Mouse (Mus musculus) liver, adult (tissue): ENCODE results near the gene Cbx5.

Source experiments
- GATA4 ChIP-seq: IDR thresholded peaks from 2 replicates; pipeline ENCODE4 v1.6.1; 2014; ENCODE audit warnings: mild to moderate bottlenecking, low read length; ENCODE audit not compliant: insufficient replicate concordance

Gene Cbx5

GRCm38 (mm10) chr15:103147779-103148178 is 91.8 kb downstream of the Cbx5 start:
- no peak for TF ChIP-seq GATA4

DNA sequence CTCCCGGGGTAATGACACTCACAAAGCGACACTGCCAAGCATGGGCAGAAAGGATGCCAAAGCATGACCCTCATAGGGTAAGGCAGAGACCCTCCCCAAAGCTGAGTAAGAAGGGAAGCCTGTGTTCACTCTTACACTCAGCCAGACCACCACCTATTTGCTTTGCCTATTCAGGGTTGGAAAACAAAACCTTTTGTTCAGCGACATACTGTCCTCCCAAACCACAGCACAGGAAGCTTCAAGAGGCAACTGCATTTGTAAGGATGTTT is 92.3 kb downstream of the Cbx5 start:
- TF ChIP-seq GATA4: no peak

GRCm38 (mm10) chr15:103146627-103147421 is 92.8 kb downstream of the Cbx5 start:
- no peak for TF ChIP-seq GATA4

- TF ChIP-seq GATA4: no peak
Measured at GRCm38 (mm10) chr15:103145635-103146299, 93.8 kb downstream of the Cbx5 start.

DNA sequence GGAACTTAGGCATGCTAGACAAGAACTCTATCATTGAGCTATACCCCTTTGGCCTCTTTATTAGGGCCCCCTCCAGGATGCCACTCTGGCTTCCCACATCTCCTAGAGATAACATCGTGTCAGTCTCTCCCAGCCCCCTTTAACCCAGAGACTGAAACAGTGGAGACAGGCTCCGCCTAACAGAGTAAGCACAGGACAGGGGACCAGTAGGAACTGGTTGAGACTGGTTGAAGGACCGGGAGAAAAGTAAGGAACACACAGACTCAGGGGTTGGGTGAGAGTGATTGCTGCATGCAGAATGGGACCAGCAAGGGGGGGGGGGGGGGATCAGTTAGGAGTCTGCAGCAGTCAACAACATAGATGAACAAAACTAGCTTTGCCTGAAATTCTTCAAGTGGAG is 95.4 kb downstream of the Cbx5 start:
- TF ChIP-seq GATA4: no peak
